Mouse (Mus musculus): ENCODE results near the gene Gltp.

DNA sequence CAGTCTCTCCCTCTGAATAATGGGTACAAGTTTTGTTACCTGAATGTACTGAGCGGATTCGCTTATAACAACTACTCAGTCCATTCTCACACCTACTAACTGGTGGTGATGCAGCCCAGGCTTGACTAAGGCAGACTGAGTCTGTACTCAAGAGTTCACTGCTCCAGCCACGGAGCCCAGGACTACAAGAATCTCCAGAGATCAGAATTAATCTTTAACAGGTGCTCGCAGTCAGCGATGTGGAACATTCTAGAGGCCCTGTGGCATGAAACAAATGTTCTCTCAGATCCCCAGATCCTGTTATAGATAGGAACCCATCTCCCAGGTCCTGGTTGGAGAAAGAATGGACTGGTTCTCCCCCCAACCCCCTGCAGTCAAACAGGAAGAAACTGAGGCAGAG, 35.1 kb downstream of the Gltp start:
- TF ChIP-seq POLR2A (IDR thresholded peaks at IDR 0.05; ENCODE audit: low read depth, low read length) (no peak), CTCF (IDR thresholded peaks at IDR 0.05; ENCODE audit: extremely low read depth, insufficient read depth, insufficient read length, insufficient replicate concordance) (no peak)

Data from spleen, adult 2 months (tissue).